Mouse (Mus musculus) heart, embryonic 10.5 days (tissue): ENCODE measurements around the gene Kif6. TPM values are rescaled to one million over a fixed set of nuclear protein-coding genes. Genes with fewer than 3 reads are reported as not detected.

ENCODE experiments used
- DNase-seq: peaks from one replicate; pipeline ENCODE4 v3.0.0-alpha.2; 2017; ENCODE audit warnings: low spot score
- H3K27ac ChIP-seq: fragments of 300-500 bp; sonication (generic); 2 replicates; pipeline ENCODE4 v1.5.1; 2016; ENCODE audit warnings: mild to moderate bottlenecking
- H3K27me3 ChIP-seq: fragments of 300-500 bp; sonication (generic); 2 replicates; pipeline ENCODE4 v1.6.1; 2016; ENCODE audit warnings: mild to moderate bottlenecking; ENCODE audit not compliant: poor library complexity, insufficient read depth, severe bottlenecking
- H3K36me3 ChIP-seq: fragments of 300-500 bp; sonication (generic); 2 replicates; pipeline ENCODE4 v1.6.1; 2016; ENCODE audit warnings: mild to moderate bottlenecking, moderate library complexity
- H3K4me1 ChIP-seq: fragments of 300-500 bp; sonication (generic); 2 replicates; pipeline ENCODE4 v1.6.1; 2016; ENCODE audit warnings: mild to moderate bottlenecking
- H3K4me3 ChIP-seq: fragments of 300-500 bp; sonication (generic); 2 replicates; pipeline ENCODE4 v1.5.1; 2016; ENCODE audit warnings: mild to moderate bottlenecking, moderate library complexity
- H3K9me3 ChIP-seq: fragments of 300-500 bp; sonication (generic); 2 replicates; pipeline ENCODE4 v1.6.1; 2016; ENCODE audit warnings: mild to moderate bottlenecking, moderate library complexity
- WGBS: fragments of 180-500 bp; shearing (Covaris S2); methylation state at CpG from one replicate; pipeline ENCODE4 v1.1.7; 2016; 5-methylcytosine and 5-hydroxymethylcytosine counted together
- polyA plus RNA-seq: library from polyadenylated mRNA; unstranded; fragments of >200 nt; fragmentation: Nextera tagmentation; extraction: Ambion mirVana; gene quantifications from 2 replicates; pipeline ENCODE4 v1.2.1, GENCODE M21; 2016

Gene Kif6
- 1.1 and 2.0 TPM in 2 replicates for polyA plus RNA-seq

- H3K27me3 ChIP-seq, result no peaks in the 10 kb centered on the region
- no peaks in the 10 kb centered on the region for H3K4me1 ChIP-seq
- H3K36me3 ChIP-seq, result no peaks in the 10 kb centered on the region
- peak; percentile 95 for DNase-seq
- no peaks in the 10 kb centered on the region for H3K9me3 ChIP-seq
- H3K4me3 ChIP-seq, result peak within 1 kb of the TSS; percentile 76
- WGBS, result 3% methylated on average over 27 of the region's 27 CpGs
- H3K27ac ChIP-seq, result peak within 1 kb of the TSS; percentile 76
Observed at GRCm38 (mm10) chr17:49614577-49615235, at the start of gene Kif6. TSS of gene Kif6 (plus strand) at chr17:49615136.

- DNase-seq, result no peak
- no peaks in the 10 kb centered on the region for H3K9me3 ChIP-seq
- H3K4me3 ChIP-seq, result no peak overlapping the region
- 77% methylated on average over 8 of the region's 8 CpGs for WGBS
- H3K27me3 ChIP-seq, result peaks cover 13% of the 10 kb centered on the region; the same call in 1 of the 2 replicates
- H3K4me1 ChIP-seq, result peaks cover 9% of the 10 kb centered on the region; the same call in 1 of the 2 replicates
- H3K36me3 ChIP-seq, result no peaks in the 10 kb centered on the region
- no peak overlapping the region for H3K27ac ChIP-seq
Observed at GRCm38 (mm10) chr17:49568717-49569116, 46.2 kb upstream of the Kif6 start.

- Histone ChIP-seq H3K36me3 (no peaks in the 10 kb centered on the region), H3K4me1 (no peaks in the 10 kb centered on the region), H3K4me3 (no peak overlapping the region), H3K9me3 (no peaks in the 10 kb centered on the region), H3K27me3 (no peaks in the 10 kb centered on the region), H3K27ac (no peak overlapping the region)
- WGBS, result 91% methylated on average over 3 of the region's 3 CpGs
- DNase-seq, result no peak
Observed at GRCm38 (mm10) chr17:49577321-49577720, 37.6 kb upstream of the Kif6 start.

GRCm38 (mm10) chr17:49582471-49582870, 32.5 kb upstream of the Kif6 start:
- H3K9me3 ChIP-seq, result no peaks in the 10 kb centered on the region
- no peaks in the 10 kb centered on the region for H3K4me1 ChIP-seq
- no peak overlapping the region for H3K27ac ChIP-seq
- H3K36me3 ChIP-seq, result no peaks in the 10 kb centered on the region
- DNase-seq, result no peak
- H3K4me3 ChIP-seq, result no peak overlapping the region
- no peaks in the 10 kb centered on the region for H3K27me3 ChIP-seq
- WGBS, result 51% methylated on average over 11 of the region's 11 CpGs

- Histone ChIP-seq H3K9me3 (no peaks in the 10 kb centered on the region), H3K4me1 (no peaks in the 10 kb centered on the region), H3K27ac (no peak overlapping the region), H3K36me3 (no peaks in the 10 kb centered on the region), H3K27me3 (no peaks in the 10 kb centered on the region), H3K4me3 (no peak overlapping the region)
- no peak for DNase-seq
- WGBS, result 58% methylated on average over 8 of the region's 8 CpGs
Observed at GRCm38 (mm10) chr17:49590051-49590450, 24.9 kb upstream of the Kif6 start.

- no peak for DNase-seq
- H3K27ac ChIP-seq, result no peak overlapping the region
- WGBS, result 75% methylated on average over 4 of the region's 4 CpGs
Observed at GRCm38 (mm10) chr17:49605397-49605796, 9.5 kb upstream of the Kif6 start.

GRCm38 (mm10) chr17:49607351-49608027, 7.4 kb upstream of the Kif6 start:
- WGBS, result 60% methylated on average over 7 of the region's 7 CpGs

More at GRCm38 (mm10) chr17:49605397-49605796, 9.5 kb upstream of the Kif6 start:
- H3K9me3 ChIP-seq, result no peaks in the 10 kb centered on the region
- H3K27me3 ChIP-seq, result no peaks in the 10 kb centered on the region
- no peaks in the 10 kb centered on the region for H3K36me3 ChIP-seq
- H3K4me3 ChIP-seq, result no peak overlapping the region
- no peaks in the 10 kb centered on the region for H3K4me1 ChIP-seq

DNA sequence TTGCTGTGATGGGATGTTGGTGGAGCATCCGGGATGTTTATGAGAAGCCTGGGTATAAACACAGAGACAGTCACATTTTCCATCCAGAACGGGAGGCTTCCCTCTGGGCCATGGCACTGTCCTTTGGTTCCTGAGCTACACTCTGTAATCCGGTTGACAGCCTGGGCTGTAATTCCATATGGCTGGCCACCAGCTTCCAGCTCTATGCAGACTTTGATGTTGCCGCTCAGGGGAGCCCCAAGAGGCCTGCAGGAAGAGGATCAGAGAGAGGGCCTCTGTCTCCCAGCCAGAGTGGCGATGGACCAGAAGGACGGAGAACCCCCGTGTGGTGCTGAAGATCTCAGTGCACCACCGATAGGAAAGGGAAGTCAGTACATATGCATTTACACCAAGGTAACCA, 4.6 kb upstream of the Kif6 start:
- H3K4me1 ChIP-seq, result no peaks in the 10 kb centered on the region
- 54% methylated on average over 8 of the region's 8 CpGs for WGBS
- DNase-seq, result no peak
- no peak overlapping the region for H3K27ac ChIP-seq
- H3K9me3 ChIP-seq, result no peaks in the 10 kb centered on the region
- H3K4me3 ChIP-seq, result no peak overlapping the region
- H3K27me3 ChIP-seq, result no peaks in the 10 kb centered on the region
- H3K36me3 ChIP-seq, result no peaks in the 10 kb centered on the region

More at GRCm38 (mm10) chr17:49607351-49608027, 7.4 kb upstream of the Kif6 start:
- Histone ChIP-seq H3K36me3 (no peaks in the 10 kb centered on the region), H3K4me1 (no peaks in the 10 kb centered on the region), H3K9me3 (no peaks in the 10 kb centered on the region), H3K27ac (no peak overlapping the region), H3K4me3 (no peak overlapping the region), H3K27me3 (no peaks in the 10 kb centered on the region)
- no peak for DNase-seq

DNA sequence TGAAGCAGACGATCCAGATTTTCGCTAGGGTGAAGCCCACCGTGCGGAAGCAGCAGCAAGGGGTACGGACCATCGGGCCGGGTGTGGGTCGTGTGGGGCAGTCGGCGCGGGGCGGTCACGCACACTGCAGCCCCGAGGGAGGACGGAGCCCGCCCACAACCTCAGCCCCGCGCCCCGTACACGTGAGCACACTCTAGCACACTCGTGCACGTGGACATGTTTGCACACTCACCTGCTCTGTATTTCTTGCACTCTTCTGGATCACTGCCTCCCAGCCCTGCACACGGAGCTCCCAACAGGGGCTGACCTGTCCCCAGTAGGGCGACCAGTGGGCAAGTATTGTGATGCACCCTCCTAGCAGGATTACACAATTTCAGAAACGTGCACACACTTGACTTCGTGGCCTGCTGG, 310 bp downstream of the Kif6 start:
- peak overlapping the region; percentile 76 for H3K4me3 ChIP-seq
- H3K27me3 ChIP-seq, result no peaks in the 10 kb centered on the region
- WGBS, result 1% methylated on average over 26 of the region's 26 CpGs
- peak; percentile 76 for DNase-seq
- H3K4me1 ChIP-seq, result no peaks in the 10 kb centered on the region
- no peaks in the 10 kb centered on the region for H3K36me3 ChIP-seq
- H3K9me3 ChIP-seq, result no peaks in the 10 kb centered on the region
- H3K27ac ChIP-seq, result peak overlapping the region; percentile 76

GRCm38 (mm10) chr17:49624572-49624971, 9.6 kb downstream of the Kif6 start:
- Histone ChIP-seq H3K4me3 (no peak overlapping the region), H3K4me1 (peaks cover 31% of the 10 kb centered on the region), H3K9me3 (no peaks in the 10 kb centered on the region), H3K27me3 (no peaks in the 10 kb centered on the region), H3K27ac (peak overlapping the region; percentile 19; the same call in 1 of the 2 replicates), H3K36me3 (no peaks in the 10 kb centered on the region)
- DNase-seq, result no peak
- 71% methylated on average over 9 of the region's 9 CpGs for WGBS

DNA sequence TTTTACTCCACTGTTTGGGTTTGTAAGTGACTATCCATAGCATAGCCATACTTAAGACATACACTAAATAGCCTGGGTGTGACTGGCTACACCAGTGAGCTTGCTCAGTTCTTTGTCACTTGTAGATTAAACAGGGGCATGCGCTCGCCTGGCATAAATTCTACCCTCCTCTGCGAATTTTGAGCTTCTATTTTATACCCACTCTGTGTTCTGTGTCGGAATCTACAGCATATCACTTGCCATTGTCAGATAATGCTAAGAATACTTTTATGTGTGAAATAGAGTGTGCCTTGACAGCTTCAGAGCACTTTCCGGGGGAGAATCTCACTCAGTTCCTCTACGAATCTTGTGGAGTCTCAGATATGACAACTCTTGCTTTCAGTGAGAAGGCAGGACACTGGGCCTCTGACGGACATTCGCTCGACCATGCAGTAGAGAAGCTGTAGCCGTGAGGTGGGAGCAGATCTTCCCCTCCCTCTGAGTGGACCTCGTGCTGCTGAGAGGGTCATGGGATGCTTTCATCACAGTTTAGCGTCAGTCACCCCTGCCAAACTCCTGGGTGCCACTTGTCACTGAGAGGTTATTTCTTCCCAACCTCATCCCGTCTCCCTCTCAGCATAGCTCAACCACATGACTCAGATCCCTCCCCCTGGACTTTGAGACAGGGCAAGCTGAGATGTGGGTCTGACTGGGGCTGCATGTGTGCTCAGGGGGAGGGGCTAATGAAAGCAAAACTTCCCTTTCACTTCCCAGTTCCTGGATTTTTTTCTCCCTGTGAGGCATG, 12.3 kb downstream of the Kif6 start:
- no peaks in the 10 kb centered on the region for H3K27me3 ChIP-seq
- H3K36me3 ChIP-seq, result no peaks in the 10 kb centered on the region
- H3K9me3 ChIP-seq, result no peaks in the 10 kb centered on the region
- 57% methylated on average over 13 of the region's 13 CpGs for WGBS
- peak; percentile 79 for DNase-seq
- H3K4me1 ChIP-seq, result peaks cover 31% of the 10 kb centered on the region
- H3K27ac ChIP-seq, result peak overlapping the region; percentile 75
- H3K4me3 ChIP-seq, result no peak overlapping the region

GRCm38 (mm10) chr17:49628875-49629274, 13.9 kb downstream of the Kif6 start:
- no peak for DNase-seq
- Histone ChIP-seq H3K27ac (no peak overlapping the region), H3K27me3 (no peaks in the 10 kb centered on the region), H3K4me3 (no peak overlapping the region), H3K9me3 (no peaks in the 10 kb centered on the region), H3K4me1 (peaks cover 31% of the 10 kb centered on the region), H3K36me3 (no peaks in the 10 kb centered on the region)
- 90% methylated on average over 8 of the region's 8 CpGs for WGBS

GRCm38 (mm10) chr17:49633041-49633440, 18.1 kb downstream of the Kif6 start:
- Histone ChIP-seq H3K9me3 (no peaks in the 10 kb centered on the region), H3K36me3 (no peaks in the 10 kb centered on the region), H3K4me3 (no peak overlapping the region), H3K27ac (no peak overlapping the region), H3K4me1 (peaks cover 3% of the 10 kb centered on the region; the same call in 1 of the 2 replicates), H3K27me3 (no peaks in the 10 kb centered on the region)
- 46% methylated on average over 8 of the region's 8 CpGs for WGBS
- DNase-seq, result no peak
